ENCODE assay signal across 14 mouse cellular contexts in genomic region chr6:50689121-50689815, GRCm38 (mm10). TPM values are rescaled to one million over a fixed set of nuclear protein-coding genes. Genes with fewer than 3 reads are reported as not detected.
DNase-seq lines count a peak whose midpoint lies in the region; ATAC-seq lines count a peak whose summit lies in the region.
"Had no signal": no experiment of that assay in that cellular context is flagged by ENCODE, and none has a peak within 500 bp of the region (broad histone marks: within the 10 kb centered on the region; RNA-seq: fewer than 3 reads in every experiment).

No protein-coding gene starts in this region.

- no peak overlapping the region for H3K4me2 ChIP-seq in midbrain, embryonic 11.5 days
- peak overlapping the region; percentile 17; the same call in 1 of the 2 replicates for H3K4me2 ChIP-seq in neural tube, embryonic 15.5 days

- WGBS in midbrain, embryonic 11.5 days = 74% methylated on average over 15 of the region's 15 CpGs
- WGBS in midbrain, embryonic 10.5 days = 78% methylated on average over 15 of the region's 15 CpGs
- WGBS in neural tube, embryonic 15.5 days = 33% methylated on average over 15 of the region's 15 CpGs

- no peak for ATAC-seq in midbrain, embryonic 11.5 days (ENCODE audit: low FRiP score)
- ATAC-seq in neural tube, embryonic 15.5 days (ENCODE audit: low FRiP score) = peak; percentile 79

- no peak overlapping the region for H3K9ac ChIP-seq in midbrain, embryonic 11.5 days (ENCODE audit: low read length)
- H3K9ac ChIP-seq in neural tube, embryonic 15.5 days (replicated peaks) = no peak overlapping the region
- H3K9ac ChIP-seq: liver, embryonic 14.5 days had no signal

- H3K27me3 ChIP-seq in midbrain, embryonic 11.5 days (ENCODE audit: control insufficient read depth, insufficient read depth, low read length) = no peaks in the 10 kb centered on the region
- no peaks in the 10 kb centered on the region for H3K27me3 ChIP-seq in midbrain, embryonic 10.5 days (ENCODE audit: low read depth, poor library complexity, severe bottlenecking)
- H3K27me3 ChIP-seq in neural tube, embryonic 15.5 days (replicated peaks) = no peaks in the 10 kb centered on the region

- H3K9me3 ChIP-seq in midbrain, embryonic 11.5 days (ENCODE audit: control insufficient read depth, low read length) = no peaks in the 10 kb centered on the region
- no peaks in the 10 kb centered on the region for H3K9me3 ChIP-seq in midbrain, embryonic 10.5 days (replicated peaks)
- no peaks in the 10 kb centered on the region for H3K9me3 ChIP-seq in neural tube, embryonic 15.5 days (replicated peaks)
- H3K9me3 ChIP-seq: megakaryocyte, embryonic 14.5 days had no signal

- H3K4me1 ChIP-seq in midbrain, embryonic 11.5 days (ENCODE audit: control insufficient read depth, insufficient read depth, low read length) = no peaks in the 10 kb centered on the region
- no peaks in the 10 kb centered on the region for H3K4me1 ChIP-seq in midbrain, embryonic 10.5 days
- peaks cover 14% of the 10 kb centered on the region for H3K4me1 ChIP-seq in neural tube, embryonic 15.5 days

- H3K27ac ChIP-seq in midbrain, embryonic 11.5 days (ENCODE audit: low read depth, low read length) = no peak overlapping the region
- no peak overlapping the region for H3K27ac ChIP-seq in midbrain, embryonic 10.5 days (replicated peaks)
- peak overlapping the region; percentile 77 for H3K27ac ChIP-seq in neural tube, embryonic 15.5 days (replicated peaks)
- H3K27ac ChIP-seq: liver, embryonic 14.5 days had no signal

- DNase-seq in cerebellum, adult 9-11 months = peak; percentile 42
- DNase-seq in cerebellum, adult 11 months = no peak
- peak; percentile 70 for DNase-seq in midbrain, embryonic 11.5 days (ENCODE audit: low spot score, missing footprints)
- no peak for DNase-seq in midbrain, embryonic 10.5 days (ENCODE audit: low spot score)
- peak; percentile 12 for DNase-seq in layer of hippocampus, adult 9-11 months
- no peak for DNase-seq in adrenal gland, postnatal 25 days
- DNase-seq in gastrocnemius, postnatal 4 days (ENCODE audit: low spot score in 2 of 2) = no peak
- DNase-seq: adrenal gland, postnatal 10 days; kidney, postnatal 10 days had no signal

- H3K36me3 ChIP-seq in midbrain, embryonic 11.5 days (ENCODE audit: control insufficient read depth, insufficient read depth, low read length) = no peaks in the 10 kb centered on the region
- H3K36me3 ChIP-seq in midbrain, embryonic 10.5 days = no peaks in the 10 kb centered on the region
- no peaks in the 10 kb centered on the region for H3K36me3 ChIP-seq in neural tube, embryonic 15.5 days

- H3K4me3 ChIP-seq in midbrain, embryonic 11.5 days (ENCODE audit: low read depth, low read length) = no peak overlapping the region
- H3K4me3 ChIP-seq in midbrain, embryonic 10.5 days = no peak overlapping the region
- no peak overlapping the region for H3K4me3 ChIP-seq in neural tube, embryonic 15.5 days (replicated peaks)
- H3K4me3 ChIP-seq: megakaryocyte, embryonic 14.5 days had no signal

RNA-seq across cellular contexts. Expression of gene Npvf, which starts 35.0 kb away (rescaled TPM):
- polyA plus RNA-seq in midbrain, embryonic 11.5 days (2014; fragmentation: Nextera tagmentation; extraction: Ambion mirVana) = not detected in 2 replicates
- not detected in 2 replicates for polyA plus RNA-seq in midbrain, embryonic 10.5 days (2016; fragmentation: Nextera tagmentation; extraction: Ambion mirVana)
- polyA plus RNA-seq in neural tube, embryonic 15.5 days (2015; fragmentation: Nextera tagmentation; extraction: Ambion mirVana) = 0.26 TPM in 1 of 2 replicates, not detected in the other
- not detected in 2 replicates for total RNA-seq in adrenal gland, postnatal 25 days (2021)
- not detected for total RNA-seq in gastrocnemius, postnatal 4 days (2021)
- total RNA-seq: adrenal gland, postnatal 10 days; gastrocnemius, adult 8-10 months; heart, postnatal 25 days had no signal
- polyA plus RNA-seq: liver, embryonic 14.5 days had no signal

Comparison
In these comparisons a context has a peak if more than half of its experiments do, and no peak if none do; other contexts are left out.
1. DNase-seq: peak in cerebellum, adult 9-11 months (single experiment), midbrain, embryonic 11.5 days (single experiment) and layer of hippocampus, adult 9-11 months (single experiment); none in cerebellum, adult 11 months (single experiment), midbrain, embryonic 10.5 days (single experiment), adrenal gland, postnatal 25 days (single experiment) and gastrocnemius, postnatal 4 days (0 of 2).